Mouse (Mus musculus) hindbrain, embryonic 10.5 days (tissue): Measurements from ENCODE around the gene Kat8. TPM values are rescaled to one million over a fixed set of nuclear protein-coding genes. Genes with fewer than 3 reads are reported as not detected.
"Not testable (repeated sequence)": the region's sequence is repeated elsewhere in the genome, so short reads cannot be mapped to it uniquely, and the experiment has no call there.

Experiments used
- DNase-seq: peaks from one replicate; pipeline ENCODE4 v3.0.0-alpha.2; 2017; ENCODE audit warnings: low spot score
- H3K27ac ChIP-seq: fragments of 300-500 bp; sonication (generic); 2 replicates; pipeline ENCODE4 v1.5.1; 2016; ENCODE audit warnings: mild to moderate bottlenecking, moderate library complexity
- H3K27me3 ChIP-seq: fragments of 300-500 bp; sonication (generic); 2 replicates; pipeline ENCODE4 v1.6.1; 2016; ENCODE audit warnings: mild to moderate bottlenecking; ENCODE audit not compliant: poor library complexity, insufficient read depth, severe bottlenecking
- H3K36me3 ChIP-seq: fragments of 300-500 bp; sonication (generic); 2 replicates; pipeline ENCODE4 v1.6.1; 2016; ENCODE audit warnings: mild to moderate bottlenecking, moderate library complexity
- H3K4me1 ChIP-seq: fragments of 300-500 bp; sonication (generic); replicated peaks from 2 replicates; pipeline ENCODE4 v1.6.1; 2016; ENCODE audit warnings: mild to moderate bottlenecking
- H3K4me3 ChIP-seq: fragments of 300-500 bp; sonication (generic); 2 replicates; pipeline ENCODE4 v1.5.1; 2016; ENCODE audit warnings: mild to moderate bottlenecking, moderate library complexity
- H3K9me3 ChIP-seq: fragments of 300-500 bp; sonication (generic); 2 replicates; pipeline ENCODE4 v1.6.1; 2016; ENCODE audit warnings: mild to moderate bottlenecking, moderate library complexity
- WGBS: fragments of 180-500 bp; shearing (Covaris S2); methylation state at CpG from one replicate; pipeline ENCODE4 v1.1.7; 2016; 5-methylcytosine and 5-hydroxymethylcytosine counted together
- polyA plus RNA-seq: library from polyadenylated mRNA; unstranded; fragments of >200 nt; fragmentation: Nextera tagmentation; extraction: Ambion mirVana; gene quantifications from 2 replicates; pipeline ENCODE4 v1.2.1, GENCODE M21; 2016

Kat8 gene
- polyA plus RNA-seq, 1 experiment from 2014 or later = 50.4 TPM

- Histone ChIP-seq H3K9me3 (no peaks in the 10 kb centered on the region), H3K27me3 (no peaks in the 10 kb centered on the region), H3K36me3 (peaks cover 100% of the 10 kb centered on the region), H3K4me3 (no peak overlapping the region), H3K4me1 (peaks cover 25% of the 10 kb centered on the region), H3K27ac (no peak overlapping the region)
- no peak for DNase-seq
- WGBS = 78% methylated on average over 6 of the region's 6 CpGs
Measured at GRCm38 (mm10) chr7:127885951-127886350, 26.4 kb upstream of the Kat8 start.

GRCm38 (mm10) chr7:127886551-127886950, 25.8 kb upstream of the Kat8 start:
- H3K4me1 ChIP-seq = peaks cover 25% of the 10 kb centered on the region
- 93% methylated on average over 6 of the region's 6 CpGs for WGBS
- H3K27ac ChIP-seq = no peak overlapping the region
- no peak for DNase-seq
- peaks cover 100% of the 10 kb centered on the region for H3K36me3 ChIP-seq
- no peaks in the 10 kb centered on the region for H3K27me3 ChIP-seq
- no peaks in the 10 kb centered on the region for H3K9me3 ChIP-seq
- H3K4me3 ChIP-seq = no peak overlapping the region

- Histone ChIP-seq H3K27ac (no peak overlapping the region), H3K4me3 (no peak overlapping the region), H3K9me3 (no peaks in the 10 kb centered on the region), H3K27me3 (no peaks in the 10 kb centered on the region), H3K4me1 (peaks cover 25% of the 10 kb centered on the region), H3K36me3 (peaks cover 98% of the 10 kb centered on the region)
- DNase-seq = no peak
- WGBS = 89% methylated on average over 8 of the region's 8 CpGs
Measured at GRCm38 (mm10) chr7:127887191-127887590, 25.1 kb upstream of the Kat8 start.

GRCm38 (mm10) chr7:127887781-127888180, 24.5 kb upstream of the Kat8 start:
- 87% methylated on average over 3 of the region's 3 CpGs for WGBS
- no peak overlapping the region for H3K27ac ChIP-seq
- no peaks in the 10 kb centered on the region for H3K9me3 ChIP-seq
- H3K36me3 ChIP-seq = peaks cover 97% of the 10 kb centered on the region
- H3K4me3 ChIP-seq = no peak overlapping the region
- peaks cover 21% of the 10 kb centered on the region for H3K4me1 ChIP-seq
- no peaks in the 10 kb centered on the region for H3K27me3 ChIP-seq
- no peak for DNase-seq

GRCm38 (mm10) chr7:127888821-127889220, 23.5 kb upstream of the Kat8 start:
- 88% methylated on average over 3 of the region's 3 CpGs for WGBS
- H3K4me1 ChIP-seq = peaks cover 14% of the 10 kb centered on the region
- H3K9me3 ChIP-seq = no peaks in the 10 kb centered on the region
- no peak for DNase-seq
- H3K4me3 ChIP-seq = no peak overlapping the region
- H3K27ac ChIP-seq = no peak overlapping the region
- H3K27me3 ChIP-seq = no peaks in the 10 kb centered on the region
- peaks cover 96% of the 10 kb centered on the region for H3K36me3 ChIP-seq

- Histone ChIP-seq H3K9me3 (no peaks in the 10 kb centered on the region), H3K4me1 (peaks cover 13% of the 10 kb centered on the region), H3K36me3 (peaks cover 76% of the 10 kb centered on the region), H3K27ac (no peak within 1 kb of the TSS), H3K27me3 (no peaks in the 10 kb centered on the region), H3K4me3 (no peak within 1 kb of the TSS)
- DNase-seq = no peak
- WGBS = 28% methylated on average over 4 of the region's 4 CpGs
Measured at GRCm38 (mm10) chr7:127890798-127891197, 21.5 kb upstream of the Kat8 start, which contains the start of gene Prss53. TSS of gene Prss53 (minus strand) at chr7:127890970.

GRCm38 (mm10) chr7:127894480-127894879, 17.8 kb upstream of the Kat8 start:
- Histone ChIP-seq H3K27ac (no peak overlapping the region), H3K4me1 (peaks cover 17% of the 10 kb centered on the region), H3K9me3 (no peaks in the 10 kb centered on the region), H3K36me3 (peaks cover 39% of the 10 kb centered on the region), H3K4me3 (peak overlapping the region; percentile 59), H3K27me3 (no peaks in the 10 kb centered on the region)
- no peak for DNase-seq
- WGBS = 88% methylated on average over 5 of the region's 5 CpGs

GRCm38 (mm10) chr7:127895442-127895841, 16.9 kb upstream of the Kat8 start, which contains the start of the genes Gm21974 and Vkorc1:
TSS of gene Gm21974 (minus strand) at chr7:127895454.
TSS of gene Vkorc1 (minus strand) at chr7:127895617.
- peak within 1 kb of the TSS; percentile 59 for H3K4me3 ChIP-seq
- WGBS = under 1% methylated on average over 26 of the region's 26 CpGs
- H3K4me1 ChIP-seq = peaks cover 21% of the 10 kb centered on the region
- peak within 1 kb of the TSS; percentile 66 for H3K27ac ChIP-seq
- H3K27me3 ChIP-seq = no peaks in the 10 kb centered on the region
- peak; percentile 91 for DNase-seq
- peaks cover 30% of the 10 kb centered on the region for H3K36me3 ChIP-seq
- H3K9me3 ChIP-seq = no peaks in the 10 kb centered on the region

- not testable (repeated sequence) for H3K27me3 ChIP-seq, DNase-seq, H3K9me3 ChIP-seq
- H3K27ac ChIP-seq = peak overlapping the region; percentile 50; the same call in 1 of the 2 replicates
- H3K4me3 ChIP-seq = peak overlapping the region; percentile 59
- peaks cover 21% of the 10 kb centered on the region for H3K4me1 ChIP-seq
- H3K36me3 ChIP-seq = peaks cover 25% of the 10 kb centered on the region
- WGBS = 64% methylated on average over 7 of the region's 7 CpGs
Measured at GRCm38 (mm10) chr7:127895891-127896290, 16.4 kb upstream of the Kat8 start.

GRCm38 (mm10) chr7:127896384-127896783, 15.9 kb upstream of the Kat8 start:
- Histone ChIP-seq H3K4me1 (peaks cover 21% of the 10 kb centered on the region), H3K27ac (no peak overlapping the region), H3K4me3 (no peak overlapping the region), H3K27me3 (no peaks in the 10 kb centered on the region), H3K36me3 (peaks cover 20% of the 10 kb centered on the region), H3K9me3 (no peaks in the 10 kb centered on the region)
- 58% methylated on average over 13 of the region's 13 CpGs for WGBS
- DNase-seq = peak; percentile 56

GRCm38 (mm10) chr7:127897542-127897941, 14.8 kb upstream of the Kat8 start:
- Histone ChIP-seq H3K4me3 (no peak overlapping the region), H3K4me1 (peaks cover 21% of the 10 kb centered on the region)
- 88% methylated on average over 7 of the region's 7 CpGs for WGBS

GRCm38 (mm10) chr7:127898179-127898956, 13.9 kb upstream of the Kat8 start:
- Histone ChIP-seq H3K4me1 (peaks cover 21% of the 10 kb centered on the region), H3K4me3 (no peak overlapping the region), H3K36me3 (peaks cover 4% of the 10 kb centered on the region), H3K9me3 (no peaks in the 10 kb centered on the region), H3K27ac (no peak overlapping the region), H3K27me3 (no peaks in the 10 kb centered on the region)
- 36% methylated on average over 10 of the region's 10 CpGs for WGBS
- DNase-seq = no peak

More at GRCm38 (mm10) chr7:127897542-127897941, 14.8 kb upstream of the Kat8 start:
- Histone ChIP-seq H3K27ac (no peak overlapping the region), H3K27me3 (no peaks in the 10 kb centered on the region), H3K36me3 (peaks cover 12% of the 10 kb centered on the region), H3K9me3 (no peaks in the 10 kb centered on the region)
- no peak for DNase-seq

- no peaks in the 10 kb centered on the region for H3K9me3 ChIP-seq
- no peak overlapping the region for H3K4me3 ChIP-seq
- H3K27me3 ChIP-seq = no peaks in the 10 kb centered on the region
- H3K4me1 ChIP-seq = peaks cover 20% of the 10 kb centered on the region
- no peak overlapping the region for H3K27ac ChIP-seq
- H3K36me3 ChIP-seq = peaks cover under 1% of the 10 kb centered on the region; the same call in 1 of the 2 replicates
- DNase-seq = no peak
- 57% methylated on average over 7 of the region's 7 CpGs for WGBS
Measured at GRCm38 (mm10) chr7:127899997-127900396, 12.3 kb upstream of the Kat8 start.
